Mouse (Mus musculus): ENCODE data around the gene Dohh. TPM values are rescaled to one million over a fixed set of nuclear protein-coding genes. Genes with fewer than 3 reads are reported as not detected.

Dohh gene
- polyA plus RNA-seq, 1 experiment from 2014 or later: 94.0 TPM

- no peak for ATAC-seq (ENCODE audit: low FRiP score, low read depth)
- H3K27me3 ChIP-seq: peaks cover 20% of the 10 kb centered on the region; the same call in 1 of the 2 replicates
- H3K27ac ChIP-seq (replicated peaks): peak overlapping the region; percentile 21; the same call in 1 of the 2 replicates
- no peaks in the 10 kb centered on the region for H3K9me3 ChIP-seq
- no peaks in the 10 kb centered on the region for H3K36me3 ChIP-seq
- peaks cover 43% of the 10 kb centered on the region for H3K4me1 ChIP-seq (replicated peaks)
- peak overlapping the region; percentile 78; the same call in 1 of the 2 replicates for H3K4me2 ChIP-seq
- H3K9ac ChIP-seq: no peak overlapping the region
- H3K4me3 ChIP-seq: no peak overlapping the region
- WGBS: 70% methylated on average over 4 of the region's 4 CpGs
These were observed 39.4 kb downstream of the Dohh start for GRCm38 (mm10) chr10:81423476-81424245.

GRCm38 (mm10) chr10:81424246-81425051 lies 40.2 kb downstream of the Dohh start:
- Histone ChIP-seq H3K4me1 (replicated peaks) (peaks cover 43% of the 10 kb centered on the region), H3K9me3 (no peaks in the 10 kb centered on the region), H3K4me2 (peak overlapping the region; percentile 78), H3K27ac (replicated peaks) (peak overlapping the region; percentile 40; the same call in 1 of the 2 replicates), H3K27me3 (peaks cover 20% of the 10 kb centered on the region; the same call in 1 of the 2 replicates), H3K36me3 (no peaks in the 10 kb centered on the region), H3K4me3 (no peak overlapping the region), H3K9ac (no peak overlapping the region)
- 6% methylated on average over 24 of the region's 25 CpGs for WGBS
- no peak for ATAC-seq (ENCODE audit: low FRiP score, low read depth)

- peak overlapping the region; percentile 40; the same call in 1 of the 2 replicates for H3K27ac ChIP-seq (replicated peaks)
- WGBS: 34% methylated on average over 10 of the region's 10 CpGs
- ATAC-seq (ENCODE audit: low FRiP score, low read depth): no peak
These were observed 41.1 kb downstream of the Dohh start for GRCm38 (mm10) chr10:81425236-81425850.

GRCm38 (mm10) chr10:81426081-81426671 lies 41.9 kb downstream of the Dohh start:
- no peak for ATAC-seq (ENCODE audit: low FRiP score, low read depth)
- 0% methylated on average over 18 of the region's 33 CpGs for WGBS

More at GRCm38 (mm10) chr10:81425236-81425850, 41.1 kb downstream of the Dohh start:
- no peak overlapping the region for H3K9ac ChIP-seq
- peaks cover 20% of the 10 kb centered on the region; the same call in 1 of the 2 replicates for H3K27me3 ChIP-seq
- no peaks in the 10 kb centered on the region for H3K36me3 ChIP-seq
- peak overlapping the region; percentile 48 for H3K4me3 ChIP-seq
- no peaks in the 10 kb centered on the region for H3K9me3 ChIP-seq
- peaks cover 47% of the 10 kb centered on the region for H3K4me1 ChIP-seq (replicated peaks)
- peak overlapping the region; percentile 78 for H3K4me2 ChIP-seq

GRCm38 (mm10) chr10:81426897-81427296 lies 42.7 kb downstream of the Dohh start:
- WGBS: under 1% methylated on average over 36 of the region's 38 CpGs
- Histone ChIP-seq H3K4me2 (peak overlapping the region; percentile 78), H3K4me1 (replicated peaks) (peaks cover 56% of the 10 kb centered on the region), H3K27ac (replicated peaks) (no peak overlapping the region), H3K27me3 (peaks cover 20% of the 10 kb centered on the region; the same call in 1 of the 2 replicates), H3K9me3 (no peaks in the 10 kb centered on the region), H3K36me3 (no peaks in the 10 kb centered on the region), H3K4me3 (peak overlapping the region; percentile 48), H3K9ac (peak overlapping the region; percentile 53)
- no peak for ATAC-seq (ENCODE audit: low FRiP score, low read depth)

More at GRCm38 (mm10) chr10:81426081-81426671, 41.9 kb downstream of the Dohh start:
- Histone ChIP-seq H3K27ac (replicated peaks) (no peak overlapping the region), H3K9me3 (no peaks in the 10 kb centered on the region), H3K4me3 (peak overlapping the region; percentile 48), H3K4me2 (peak overlapping the region; percentile 78), H3K36me3 (no peaks in the 10 kb centered on the region), H3K4me1 (replicated peaks) (peaks cover 50% of the 10 kb centered on the region), H3K27me3 (peaks cover 20% of the 10 kb centered on the region; the same call in 1 of the 2 replicates), H3K9ac (peak overlapping the region; percentile 53)

- WGBS: 25% methylated on average over 3 of the region's 3 CpGs
- Histone ChIP-seq H3K9ac (no peak overlapping the region), H3K4me1 (replicated peaks) (peaks cover 56% of the 10 kb centered on the region), H3K4me3 (peak overlapping the region; percentile 48), H3K36me3 (no peaks in the 10 kb centered on the region), H3K27me3 (peaks cover 20% of the 10 kb centered on the region; the same call in 1 of the 2 replicates), H3K9me3 (no peaks in the 10 kb centered on the region), H3K27ac (replicated peaks) (no peak overlapping the region), H3K4me2 (peak overlapping the region; percentile 78)
- no peak for ATAC-seq (ENCODE audit: low FRiP score, low read depth)
These were observed 43.1 kb downstream of the Dohh start for GRCm38 (mm10) chr10:81427327-81427726.

GRCm38 (mm10) chr10:81427804-81428506 lies 43.7 kb downstream of the Dohh start:
- Histone ChIP-seq H3K36me3 (no peaks in the 10 kb centered on the region), H3K4me1 (replicated peaks) (peaks cover 61% of the 10 kb centered on the region), H3K27ac (replicated peaks) (no peak overlapping the region), H3K4me2 (no peak overlapping the region), H3K27me3 (peaks cover 20% of the 10 kb centered on the region; the same call in 1 of the 2 replicates), H3K9me3 (no peaks in the 10 kb centered on the region), H3K9ac (no peak overlapping the region), H3K4me3 (no peak overlapping the region)
- 78% methylated on average over 8 of the region's 8 CpGs for WGBS
- no peak for ATAC-seq (ENCODE audit: low FRiP score, low read depth)

GRCm38 (mm10) chr10:81428507-81428870 lies 44.3 kb downstream of the Dohh start:
- H3K9me3 ChIP-seq: no peaks in the 10 kb centered on the region
- no peak for ATAC-seq (ENCODE audit: low FRiP score, low read depth)
- no peak overlapping the region for H3K9ac ChIP-seq
- peaks cover 20% of the 10 kb centered on the region; the same call in 1 of the 2 replicates for H3K27me3 ChIP-seq
- H3K27ac ChIP-seq (replicated peaks): no peak overlapping the region
- H3K36me3 ChIP-seq: no peaks in the 10 kb centered on the region
- 87% methylated on average over 7 of the region's 7 CpGs for WGBS
- H3K4me3 ChIP-seq: no peak overlapping the region
- peaks cover 66% of the 10 kb centered on the region for H3K4me1 ChIP-seq (replicated peaks)
- H3K4me2 ChIP-seq: no peak overlapping the region

GRCm38 (mm10) chr10:81429092-81429491 lies 44.9 kb downstream of the Dohh start:
- Histone ChIP-seq H3K9me3 (no peaks in the 10 kb centered on the region), H3K4me3 (peak overlapping the region; percentile 85), H3K9ac (no peak overlapping the region), H3K27ac (replicated peaks) (no peak overlapping the region), H3K36me3 (no peaks in the 10 kb centered on the region), H3K4me2 (peak overlapping the region; percentile 69), H3K27me3 (peaks cover 20% of the 10 kb centered on the region; the same call in 1 of the 2 replicates), H3K4me1 (replicated peaks) (peaks cover 69% of the 10 kb centered on the region)
- WGBS: 11% methylated on average over 2 of the region's 2 CpGs
- ATAC-seq (ENCODE audit: low FRiP score, low read depth): no peak

- peaks cover 20% of the 10 kb centered on the region; the same call in 1 of the 2 replicates for H3K27me3 ChIP-seq
- ATAC-seq (ENCODE audit: low FRiP score, low read depth): peak; percentile 4; the same call in 1 of the 2 replicates
- peak overlapping the region; percentile 95 for H3K27ac ChIP-seq (replicated peaks)
- H3K9ac ChIP-seq: peak overlapping the region; percentile 93
- no peaks in the 10 kb centered on the region for H3K9me3 ChIP-seq
- peak overlapping the region; percentile 69 for H3K4me2 ChIP-seq
- peak overlapping the region; percentile 85 for H3K4me3 ChIP-seq
- H3K36me3 ChIP-seq: no peaks in the 10 kb centered on the region
- WGBS: under 1% methylated on average over 19 of the region's 20 CpGs
- peaks cover 65% of the 10 kb centered on the region for H3K4me1 ChIP-seq (replicated peaks)
These were observed 45.4 kb downstream of the Dohh start for GRCm38 (mm10) chr10:81429605-81430061.

All from hindbrain, embryonic 15.5 days (tissue).